Mouse (Mus musculus): ENCODE measurements around the gene Tmem117. TPM values are rescaled to one million over a fixed set of nuclear protein-coding genes. Genes with fewer than 3 reads are reported as not detected.

Tmem117 gene
- polyA plus RNA-seq, 1 experiment from 2014 or later, result 5.6 TPM

- no peaks in the 10 kb centered on the region for H3K36me3 ChIP-seq (ENCODE audit: control insufficient read depth, insufficient read depth, low read length)
- no peaks in the 10 kb centered on the region for H3K4me1 ChIP-seq (replicated peaks; ENCODE audit: control insufficient read depth, insufficient read depth)
- TF ChIP-seq EP300 (optimal IDR thresholded peaks at IDR 0.05) (no peak), CTCF (IDR thresholded peaks at IDR 0.05; ENCODE audit: low read depth) (no peak)
- ATAC-seq (ENCODE audit: low FRiP score, low TSS enrichment), result no peak
- no peak overlapping the region for H3K9ac ChIP-seq (ENCODE audit: low read length)
- no peak overlapping the region for H3K4me2 ChIP-seq (replicated peaks; ENCODE audit: low read depth)
- WGBS, result 65% methylated on average over 4 of the region's 4 CpGs
- H3K9me3 ChIP-seq (ENCODE audit: control insufficient read depth, low read length), result no peaks in the 10 kb centered on the region
- no peak overlapping the region for H3K27ac ChIP-seq (replicated peaks)
- H3K4me3 ChIP-seq (ENCODE audit: low read depth, low read length), result no peak overlapping the region
- no peak for DNase-seq (ENCODE audit: low spot score)
- H3K27me3 ChIP-seq (ENCODE audit: control insufficient read depth, insufficient read depth, low read length), result no peaks in the 10 kb centered on the region
These were observed 209.6 kb downstream of the Tmem117 start for GRCm38 (mm10) chr15:94838646-94839045.

GRCm38 (mm10) chr15:94847501-94847900, 218.5 kb downstream of the Tmem117 start:
- Histone ChIP-seq H3K36me3 (ENCODE audit: control insufficient read depth, insufficient read depth, low read length) (no peaks in the 10 kb centered on the region), H3K4me1 (replicated peaks; ENCODE audit: control insufficient read depth, insufficient read depth) (no peaks in the 10 kb centered on the region), H3K27ac (replicated peaks) (no peak overlapping the region), H3K27me3 (ENCODE audit: control insufficient read depth, insufficient read depth, low read length) (no peaks in the 10 kb centered on the region), H3K4me2 (replicated peaks; ENCODE audit: low read depth) (no peak overlapping the region), H3K4me3 (ENCODE audit: low read depth, low read length) (no peak overlapping the region), H3K9me3 (ENCODE audit: control insufficient read depth, low read length) (0 out of 2 replicates have a peak, but pooled peaks cover 4% of the 10 kb centered on the region), H3K9ac (ENCODE audit: low read length) (no peak overlapping the region)
- no peak for ATAC-seq (ENCODE audit: low FRiP score, low TSS enrichment)
- no peak for DNase-seq (ENCODE audit: low spot score)
- WGBS, result 64% methylated on average over 2 of the region's 2 CpGs
- TF ChIP-seq EP300 (optimal IDR thresholded peaks at IDR 0.05), result no peak
- peak; percentile 40 for TF ChIP-seq CTCF (IDR thresholded peaks at IDR 0.05; ENCODE audit: low read depth)

- Histone ChIP-seq H3K27ac (replicated peaks) (no peak overlapping the region), H3K4me1 (replicated peaks; ENCODE audit: control insufficient read depth, insufficient read depth) (no peaks in the 10 kb centered on the region), H3K4me2 (replicated peaks; ENCODE audit: low read depth) (no peak overlapping the region), H3K36me3 (ENCODE audit: control insufficient read depth, insufficient read depth, low read length) (no peaks in the 10 kb centered on the region), H3K9me3 (ENCODE audit: control insufficient read depth, low read length) (no peaks in the 10 kb centered on the region), H3K4me3 (ENCODE audit: low read depth, low read length) (no peak overlapping the region), H3K27me3 (ENCODE audit: control insufficient read depth, insufficient read depth, low read length) (no peaks in the 10 kb centered on the region), H3K9ac (ENCODE audit: low read length) (no peak overlapping the region)
- WGBS, result 73% methylated on average over 6 of the region's 6 CpGs
- TF ChIP-seq EP300 (optimal IDR thresholded peaks at IDR 0.05) (no peak), CTCF (IDR thresholded peaks at IDR 0.05; ENCODE audit: low read depth) (no peak)
- DNase-seq (ENCODE audit: low spot score), result no peak
- no peak for ATAC-seq (ENCODE audit: low FRiP score, low TSS enrichment)
These were observed 230.6 kb downstream of the Tmem117 start for GRCm38 (mm10) chr15:94859641-94860040.

DNA sequence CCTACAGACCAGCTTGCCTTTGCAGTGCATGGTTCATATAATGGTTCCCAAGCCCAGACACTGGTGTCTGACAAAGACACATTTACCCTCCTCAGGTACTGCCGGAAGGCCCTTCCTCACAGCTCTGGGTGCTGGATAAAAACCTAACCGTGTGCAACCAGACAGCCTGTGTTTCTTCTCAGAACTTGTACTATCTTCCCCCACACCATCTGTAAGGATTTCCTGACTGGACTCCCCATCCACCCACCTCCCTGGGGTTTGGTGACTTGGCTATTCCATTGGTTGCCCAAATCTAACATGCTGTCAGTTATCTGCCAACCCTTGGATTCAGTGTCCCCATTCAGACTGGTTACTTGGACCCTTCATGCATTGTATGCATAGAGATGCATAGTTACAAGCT, 232.1 kb downstream of the Tmem117 start:
- no peak overlapping the region for H3K4me2 ChIP-seq (replicated peaks; ENCODE audit: low read depth)
- no peaks in the 10 kb centered on the region for H3K27me3 ChIP-seq (ENCODE audit: control insufficient read depth, insufficient read depth, low read length)
- H3K4me1 ChIP-seq (replicated peaks; ENCODE audit: control insufficient read depth, insufficient read depth), result no peaks in the 10 kb centered on the region
- H3K4me3 ChIP-seq (ENCODE audit: low read depth, low read length), result no peak overlapping the region
- no peak overlapping the region for H3K27ac ChIP-seq (replicated peaks)
- no peak for ATAC-seq (ENCODE audit: low FRiP score, low TSS enrichment)
- no peak overlapping the region for H3K9ac ChIP-seq (ENCODE audit: low read length)
- no peaks in the 10 kb centered on the region for H3K9me3 ChIP-seq (ENCODE audit: control insufficient read depth, low read length)
- TF ChIP-seq CTCF (IDR thresholded peaks at IDR 0.05; ENCODE audit: low read depth), result no peak
- no peak for DNase-seq (ENCODE audit: low spot score)
- 88% methylated on average over 2 of the region's 2 CpGs for WGBS
- no peaks in the 10 kb centered on the region for H3K36me3 ChIP-seq (ENCODE audit: control insufficient read depth, insufficient read depth, low read length)

- Histone ChIP-seq H3K4me2 (replicated peaks; ENCODE audit: low read depth) (no peak overlapping the region), H3K27me3 (ENCODE audit: control insufficient read depth, insufficient read depth, low read length) (no peaks in the 10 kb centered on the region), H3K36me3 (ENCODE audit: control insufficient read depth, insufficient read depth, low read length) (no peaks in the 10 kb centered on the region), H3K4me3 (ENCODE audit: low read depth, low read length) (no peak overlapping the region), H3K27ac (replicated peaks) (no peak overlapping the region), H3K9ac (ENCODE audit: low read length) (no peak overlapping the region), H3K9me3 (ENCODE audit: control insufficient read depth, low read length) (no peaks in the 10 kb centered on the region), H3K4me1 (replicated peaks; ENCODE audit: control insufficient read depth, insufficient read depth) (no peaks in the 10 kb centered on the region)
- DNase-seq (ENCODE audit: low spot score), result no peak
- TF ChIP-seq EP300 (optimal IDR thresholded peaks at IDR 0.05) (no peak), CTCF (IDR thresholded peaks at IDR 0.05; ENCODE audit: low read depth) (no peak)
- 39% methylated on average over 1 of the region's 1 CpGs for WGBS
- ATAC-seq (ENCODE audit: low FRiP score, low TSS enrichment), result no peak
These were observed 235.1 kb downstream of the Tmem117 start for GRCm38 (mm10) chr15:94864134-94864533.

DNA sequence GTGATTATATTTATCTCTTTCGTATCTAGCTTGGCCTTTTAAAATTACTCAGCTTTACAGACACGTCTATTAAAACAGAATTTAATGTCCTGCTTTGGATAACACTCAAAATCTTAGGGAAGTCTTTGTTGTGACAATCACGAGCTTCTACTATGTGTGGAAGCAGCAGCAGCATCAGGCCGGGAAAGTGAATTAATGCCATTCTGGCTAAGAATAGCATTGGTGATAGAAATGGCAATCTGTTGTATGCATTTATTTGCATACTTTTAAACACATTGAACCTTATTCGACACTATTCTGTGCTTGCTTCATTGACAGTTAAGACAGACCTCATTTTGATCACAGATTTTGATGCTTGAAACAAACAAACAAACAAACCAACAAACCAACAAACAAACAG, 239.3 kb downstream of the Tmem117 start:
- Histone ChIP-seq H3K4me3 (ENCODE audit: low read depth, low read length) (no peak overlapping the region), H3K27me3 (ENCODE audit: control insufficient read depth, insufficient read depth, low read length) (no peaks in the 10 kb centered on the region), H3K4me2 (replicated peaks; ENCODE audit: low read depth) (no peak overlapping the region), H3K27ac (replicated peaks) (no peak overlapping the region), H3K9me3 (ENCODE audit: control insufficient read depth, low read length) (no peaks in the 10 kb centered on the region), H3K4me1 (replicated peaks; ENCODE audit: control insufficient read depth, insufficient read depth) (no peaks in the 10 kb centered on the region), H3K36me3 (ENCODE audit: control insufficient read depth, insufficient read depth, low read length) (no peaks in the 10 kb centered on the region), H3K9ac (ENCODE audit: low read length) (no peak overlapping the region)
- TF ChIP-seq CTCF (IDR thresholded peaks at IDR 0.05; ENCODE audit: low read depth), result no peak
- TF ChIP-seq EP300 (optimal IDR thresholded peaks at IDR 0.05), result no peak
- WGBS, result 75% methylated on average over 5 of the region's 5 CpGs
- ATAC-seq (ENCODE audit: low FRiP score, low TSS enrichment) (no peak), DNase-seq (ENCODE audit: low spot score) (no peak)

Measured in stomach, postnatal 0 days (tissue).